Mouse (Mus musculus): Measurements from ENCODE around the gene Olfr370.

DNA sequence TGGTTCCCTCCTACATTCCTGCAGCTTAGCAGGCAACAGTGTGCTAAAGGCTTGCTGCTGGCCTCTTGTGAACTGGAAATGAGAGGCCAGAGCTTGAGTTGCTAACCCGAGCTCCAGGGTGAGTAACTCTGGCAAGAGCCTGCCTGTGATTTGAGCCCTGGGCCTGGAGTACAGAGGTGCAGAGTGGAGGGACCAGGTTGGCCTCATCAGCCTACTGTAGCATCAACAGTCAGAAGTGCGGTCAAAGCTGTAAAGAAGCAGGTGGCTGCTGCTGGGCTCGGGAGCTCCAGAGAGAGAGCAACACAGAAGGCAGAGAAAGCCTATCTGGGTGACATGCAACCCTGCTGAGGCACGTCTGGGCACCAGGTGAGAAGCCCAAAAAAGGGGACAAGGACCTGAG, 33.6 kb downstream of the Olfr370 start:
- no peak for TF ChIP-seq CTCF (IDR thresholded peaks at IDR 0.05; ENCODE audit: low read depth)
- TF ChIP-seq EP300 (IDR thresholded peaks at IDR 0.05; ENCODE audit: low read depth) = no peak
